Mouse (Mus musculus): ENCODE data around the gene Mgll. TPM values are rescaled to one million over a fixed set of nuclear protein-coding genes. Genes with fewer than 3 reads are reported as not detected.

Mgll gene
- total RNA-seq, 2 experiments from 2014 or later: 185 to 189 TPM

- intact Hi-C loops (cut with DNase I): no loop called here
- DNase-seq (ENCODE audit: extremely low spot score in 1 of 2, low spot score in 2 of 2): no peak
- Histone ChIP-seq H3K27ac (no peak overlapping the region), H3K4me3 (no peak overlapping the region)
- TF ChIP-seq CTCF (IDR thresholded peaks at IDR 0.05): no peak
These were observed 3.2 kb upstream of the Mgll start for GRCm38 (mm10) chr6:88721059-88721458.

- Histone ChIP-seq H3K27ac (no peak overlapping the region), H3K4me3 (no peak overlapping the region)
- TF ChIP-seq CTCF (IDR thresholded peaks at IDR 0.05): no peak
- DNase-seq (ENCODE audit: extremely low spot score in 1 of 2, low spot score in 2 of 2): no peak
- intact Hi-C loops (cut with DNase I): no loop called here
These were observed 1.3 kb upstream of the Mgll start for GRCm38 (mm10) chr6:88722906-88723305.

- intact Hi-C loops (cut with DNase I): loop anchor here (2.0 kb wide), 1 partner anchor 85 kb away; no protein-coding TSS in a partner anchor
- no peak for DNase-seq (ENCODE audit: extremely low spot score in 1 of 2, low spot score in 2 of 2)
- peak overlapping the region; percentile 97 for H3K27ac ChIP-seq
- peak overlapping the region; percentile 83 for H3K4me3 ChIP-seq
- no peak for TF ChIP-seq CTCF (IDR thresholded peaks at IDR 0.05)
These were observed 353 bp upstream of the Mgll start for GRCm38 (mm10) chr6:88723806-88724312.

GRCm38 (mm10) chr6:88725590-88725989 is 1.4 kb downstream of the Mgll start:
- peak overlapping the region; percentile 97 for H3K27ac ChIP-seq
- peak overlapping the region; percentile 83 for H3K4me3 ChIP-seq
- intact Hi-C loops (cut with DNase I): loop anchor here (2.0 to 5.0 kb wide), 3 partner anchors 87 to 102 kb away; no protein-coding TSS in a partner anchor
- DNase-seq (ENCODE audit: extremely low spot score in 1 of 2, low spot score in 2 of 2): no peak
- TF ChIP-seq CTCF (IDR thresholded peaks at IDR 0.05): peak; percentile 45

GRCm38 (mm10) chr6:88726252-88727211 is 2.3 kb downstream of the Mgll start:
- intact Hi-C loops (cut with DNase I): loop anchor here (2.0 to 5.0 kb wide), 3 partner anchors 44 to 101 kb away; no protein-coding TSS in a partner anchor
- Histone ChIP-seq H3K27ac (peak overlapping the region; percentile 97), H3K4me3 (peak overlapping the region; percentile 83)
- peak in 1 of 2 experiments; percentile 46 for DNase-seq (ENCODE audit: extremely low spot score in 1 of 2, low spot score in 2 of 2)
- TF ChIP-seq CTCF (IDR thresholded peaks at IDR 0.05): no peak

GRCm38 (mm10) chr6:88727490-88727889 is 3.3 kb downstream of the Mgll start:
- TF ChIP-seq CTCF (IDR thresholded peaks at IDR 0.05): no peak
- H3K27ac ChIP-seq: peak overlapping the region; percentile 97
- H3K4me3 ChIP-seq: peak overlapping the region; percentile 83
- DNase-seq (ENCODE audit: extremely low spot score in 1 of 2, low spot score in 2 of 2): no peak
- intact Hi-C loops (cut with DNase I): loop anchor here (2.0 to 5.0 kb wide), 3 partner anchors 43 to 100 kb away; no protein-coding TSS in a partner anchor

- no peak for TF ChIP-seq CTCF (IDR thresholded peaks at IDR 0.05)
- H3K27ac ChIP-seq: peak overlapping the region; percentile 97
- H3K4me3 ChIP-seq: peak overlapping the region; percentile 83; the same call in 1 of the 2 replicates
- intact Hi-C loops (cut with DNase I): loop anchor here (5.0 kb wide), 2 partner anchors 84 to 99 kb away; no protein-coding TSS in a partner anchor
- DNase-seq (ENCODE audit: extremely low spot score in 1 of 2, low spot score in 2 of 2): no peak
These were observed 3.8 kb downstream of the Mgll start for GRCm38 (mm10) chr6:88728054-88728453.

GRCm38 (mm10) chr6:88728515-88728914 is 4.3 kb downstream of the Mgll start:
- intact Hi-C loops (cut with DNase I): loop anchor here (5.0 kb wide), 2 partner anchors 84 to 99 kb away; no protein-coding TSS in a partner anchor
- TF ChIP-seq CTCF (IDR thresholded peaks at IDR 0.05): no peak
- Histone ChIP-seq H3K27ac (peak overlapping the region; percentile 97), H3K4me3 (no peak overlapping the region)
- DNase-seq (ENCODE audit: extremely low spot score in 1 of 2, low spot score in 2 of 2): no peak

GRCm38 (mm10) chr6:88731211-88731751 is 7.1 kb downstream of the Mgll start:
- no peak for TF ChIP-seq CTCF (IDR thresholded peaks at IDR 0.05)
- intact Hi-C loops (cut with DNase I): no loop called here
- DNase-seq (ENCODE audit: extremely low spot score in 1 of 2, low spot score in 2 of 2): peak; percentile 31 to 60
- Histone ChIP-seq H3K27ac (peak overlapping the region; percentile 80), H3K4me3 (no peak overlapping the region)

GRCm38 (mm10) chr6:88731991-88732390 is 7.8 kb downstream of the Mgll start:
- TF ChIP-seq CTCF (IDR thresholded peaks at IDR 0.05): no peak
- DNase-seq (ENCODE audit: extremely low spot score in 1 of 2, low spot score in 2 of 2): no peak
- intact Hi-C loops (cut with DNase I): no loop called here
- Histone ChIP-seq H3K4me3 (no peak overlapping the region), H3K27ac (peak overlapping the region; percentile 80)

- TF ChIP-seq CTCF (IDR thresholded peaks at IDR 0.05): no peak; the same call in 1 of the 2 replicates
- intact Hi-C loops (cut with DNase I): no loop called here
- Histone ChIP-seq H3K27ac (peak overlapping the region; percentile 80), H3K4me3 (no peak overlapping the region)
- no peak for DNase-seq (ENCODE audit: extremely low spot score in 1 of 2, low spot score in 2 of 2)
These were observed 8.7 kb downstream of the Mgll start for GRCm38 (mm10) chr6:88732643-88733613.

All from left cerebral cortex, adult 2 months (tissue).